Mouse (Mus musculus): ENCODE results near the gene Mri1. TPM values are rescaled to one million over a fixed set of nuclear protein-coding genes. Genes with fewer than 3 reads are reported as not detected.
A peak's percentile ranks its signal among the peaks of the same experiment; 100 is the strongest.

The Mri1 gene
- polyA plus RNA-seq, 1 experiment, result 23.2 TPM

- TF ChIP-seq USF1 (IDR thresholded peaks at IDR 0.05; ENCODE audit: low read depth) (peak; percentile 84), FOSL1 (IDR thresholded peaks at IDR 0.05; ENCODE audit: insufficient read depth, low read length, poor library complexity, severe bottlenecking) (no peak), MYOD1 (IDR thresholded peaks at IDR 0.05; ENCODE audit: control insufficient read depth, insufficient read length, low read depth) (no peak), CTCF (IDR thresholded peaks at IDR 0.05; ENCODE audit: control insufficient read depth, insufficient read depth, insufficient read length) (no peak), MYOG (IDR thresholded peaks at IDR 0.05; ENCODE audit: control insufficient read depth, extremely low read depth, insufficient read length) (no peak), CEBPB (IDR thresholded peaks at IDR 0.05; ENCODE audit: low read depth) (no peak), MAX (IDR thresholded peaks at IDR 0.05) (peak; percentile 92)
- Histone ChIP-seq H3K79me2 (ENCODE audit: control insufficient read depth, insufficient read depth) (peaks cover 32% of the 10 kb centered on the region), H3K79me3 (ENCODE audit: low read depth) (peaks cover 21% of the 10 kb centered on the region), H3K27me3 (ENCODE audit: control insufficient read depth, insufficient read depth, insufficient read length) (no peaks in the 10 kb centered on the region), H3ac (ENCODE audit: control insufficient read depth, insufficient read length, low read depth) (peak within 1 kb of the TSS; percentile 86), H3K4me3 (ENCODE audit: insufficient read depth, poor library complexity, severe bottlenecking) (peak within 1 kb of the TSS; percentile 85), H3K36me3 (ENCODE audit: control insufficient read depth, insufficient read depth) (peaks cover 58% of the 10 kb centered on the region)
Observed at GRCm38 (mm10) chr8:84249257-84250170, 7.6 kb downstream of the Mri1 start, which contains the start of gene D8Ertd738e. Gene D8Ertd738e, minus strand, starts transcription at chr8:84249719.

- H3K27me3 ChIP-seq (ENCODE audit: control insufficient read depth, insufficient read depth, insufficient read length), result no peaks in the 10 kb centered on the region
- peaks cover 14% of the 10 kb centered on the region for H3K36me3 ChIP-seq (ENCODE audit: control insufficient read depth, insufficient read depth)
- TF ChIP-seq MAX (IDR thresholded peaks at IDR 0.05) (no peak), CEBPB (IDR thresholded peaks at IDR 0.05; ENCODE audit: low read depth) (no peak), USF1 (IDR thresholded peaks at IDR 0.05; ENCODE audit: low read depth) (no peak), MYOG (IDR thresholded peaks at IDR 0.05; ENCODE audit: control insufficient read depth, extremely low read depth, insufficient read length) (no peak), CTCF (IDR thresholded peaks at IDR 0.05; ENCODE audit: control insufficient read depth, insufficient read depth, insufficient read length) (no peak), MYOD1 (IDR thresholded peaks at IDR 0.05; ENCODE audit: control insufficient read depth, insufficient read length, low read depth) (no peak), FOSL1 (IDR thresholded peaks at IDR 0.05; ENCODE audit: insufficient read depth, low read length, poor library complexity, severe bottlenecking) (no peak)
- peaks cover 4% of the 10 kb centered on the region for H3K79me2 ChIP-seq (ENCODE audit: control insufficient read depth, insufficient read depth)
- H3ac ChIP-seq (ENCODE audit: control insufficient read depth, insufficient read length, low read depth), result no peak overlapping the region
- H3K4me3 ChIP-seq (ENCODE audit: insufficient read depth, poor library complexity, severe bottlenecking), result no peak overlapping the region
- no peaks in the 10 kb centered on the region for H3K79me3 ChIP-seq (ENCODE audit: low read depth)
Observed at GRCm38 (mm10) chr8:84241821-84242220, 15.3 kb downstream of the Mri1 start.

GRCm38 (mm10) chr8:84241167-84241566 is 16.0 kb downstream of the Mri1 start:
- Histone ChIP-seq H3ac (ENCODE audit: control insufficient read depth, insufficient read length, low read depth) (no peak overlapping the region), H3K4me3 (ENCODE audit: insufficient read depth, poor library complexity, severe bottlenecking) (no peak overlapping the region), H3K79me3 (ENCODE audit: low read depth) (no peaks in the 10 kb centered on the region), H3K79me2 (ENCODE audit: control insufficient read depth, insufficient read depth) (peaks cover 4% of the 10 kb centered on the region), H3K36me3 (ENCODE audit: control insufficient read depth, insufficient read depth) (peaks cover 7% of the 10 kb centered on the region), H3K27me3 (ENCODE audit: control insufficient read depth, insufficient read depth, insufficient read length) (no peaks in the 10 kb centered on the region)
- TF ChIP-seq MYOG (IDR thresholded peaks at IDR 0.05; ENCODE audit: control insufficient read depth, extremely low read depth, insufficient read length), result no peak
- TF ChIP-seq USF1 (IDR thresholded peaks at IDR 0.05; ENCODE audit: low read depth), result no peak
- TF ChIP-seq FOSL1 (IDR thresholded peaks at IDR 0.05; ENCODE audit: insufficient read depth, low read length, poor library complexity, severe bottlenecking), result no peak
- TF ChIP-seq CTCF (IDR thresholded peaks at IDR 0.05; ENCODE audit: control insufficient read depth, insufficient read depth, insufficient read length), result no peak
- no peak for TF ChIP-seq MYOD1 (IDR thresholded peaks at IDR 0.05; ENCODE audit: control insufficient read depth, insufficient read length, low read depth)
- no peak for TF ChIP-seq MAX (IDR thresholded peaks at IDR 0.05)
- no peak for TF ChIP-seq CEBPB (IDR thresholded peaks at IDR 0.05; ENCODE audit: low read depth)

GRCm38 (mm10) chr8:84237542-84238229 is 19.4 kb downstream of the Mri1 start:
- H3ac ChIP-seq (ENCODE audit: control insufficient read depth, insufficient read length, low read depth), result peak overlapping the region; percentile 69
- H3K79me2 ChIP-seq (ENCODE audit: control insufficient read depth, insufficient read depth), result peaks cover 21% of the 10 kb centered on the region
- TF ChIP-seq USF1 (IDR thresholded peaks at IDR 0.05; ENCODE audit: low read depth), result no peak
- no peak for TF ChIP-seq CTCF (IDR thresholded peaks at IDR 0.05; ENCODE audit: control insufficient read depth, insufficient read depth, insufficient read length)
- TF ChIP-seq MYOD1 (IDR thresholded peaks at IDR 0.05; ENCODE audit: control insufficient read depth, insufficient read length, low read depth), result no peak
- no peak for TF ChIP-seq MYOG (IDR thresholded peaks at IDR 0.05; ENCODE audit: control insufficient read depth, extremely low read depth, insufficient read length)
- TF ChIP-seq MAX (IDR thresholded peaks at IDR 0.05), result no peak
- no peak for TF ChIP-seq FOSL1 (IDR thresholded peaks at IDR 0.05; ENCODE audit: insufficient read depth, low read length, poor library complexity, severe bottlenecking)
- no peak for TF ChIP-seq CEBPB (IDR thresholded peaks at IDR 0.05; ENCODE audit: low read depth)
- H3K79me3 ChIP-seq (ENCODE audit: low read depth), result no peaks in the 10 kb centered on the region
- H3K36me3 ChIP-seq (ENCODE audit: control insufficient read depth, insufficient read depth), result no peaks in the 10 kb centered on the region
- H3K4me3 ChIP-seq (ENCODE audit: insufficient read depth, poor library complexity, severe bottlenecking), result peak overlapping the region; percentile 35
- no peaks in the 10 kb centered on the region for H3K27me3 ChIP-seq (ENCODE audit: control insufficient read depth, insufficient read depth, insufficient read length)

- TF ChIP-seq MAX (IDR thresholded peaks at IDR 0.05), result no peak
- TF ChIP-seq MYOD1 (IDR thresholded peaks at IDR 0.05; ENCODE audit: control insufficient read depth, insufficient read length, low read depth), result no peak
- no peak for TF ChIP-seq CTCF (IDR thresholded peaks at IDR 0.05; ENCODE audit: control insufficient read depth, insufficient read depth, insufficient read length)
- no peak for TF ChIP-seq CEBPB (IDR thresholded peaks at IDR 0.05; ENCODE audit: low read depth)
- TF ChIP-seq USF1 (IDR thresholded peaks at IDR 0.05; ENCODE audit: low read depth), result peak; percentile 84
- no peak for TF ChIP-seq MYOG (IDR thresholded peaks at IDR 0.05; ENCODE audit: control insufficient read depth, extremely low read depth, insufficient read length)
- H3K36me3 ChIP-seq (ENCODE audit: control insufficient read depth, insufficient read depth), result no peaks in the 10 kb centered on the region
Observed at GRCm38 (mm10) chr8:84236998-84237473, 20.1 kb downstream of the Mri1 start, which contains the start of gene Zswim4. Gene Zswim4, minus strand, starts transcription at chr8:84237055.

More at GRCm38 (mm10) chr8:84236998-84237473, 20.1 kb downstream of the Mri1 start, which contains the start of gene Zswim4:
- Histone ChIP-seq H3ac (ENCODE audit: control insufficient read depth, insufficient read length, low read depth) (peak within 1 kb of the TSS; percentile 91), H3K4me3 (ENCODE audit: insufficient read depth, poor library complexity, severe bottlenecking) (peak within 1 kb of the TSS; percentile 59), H3K79me3 (ENCODE audit: low read depth) (no peaks in the 10 kb centered on the region), H3K79me2 (ENCODE audit: control insufficient read depth, insufficient read depth) (peaks cover 21% of the 10 kb centered on the region), H3K27me3 (ENCODE audit: control insufficient read depth, insufficient read depth, insufficient read length) (no peaks in the 10 kb centered on the region)

All from C2C12 (cell line).